Mouse (Mus musculus) left cerebral cortex, postnatal 25 days (tissue): ENCODE measurements around the gene Gm10057. TPM values are rescaled to one million over a fixed set of nuclear protein-coding genes. Genes with fewer than 3 reads are reported as not detected.
"Not testable (repeated sequence)": the region's sequence is repeated elsewhere in the genome, so short reads cannot be mapped to it uniquely, and the experiment has no call there.

ENCODE experiments used
- DNase-seq, 2 experiments: peaks; one replicate each; pipeline ENCODE4 v3.0.0; 2022; ENCODE audit warnings: low spot score in 2 of 2, mixed read lengths in 1 of 2
- intact Hi-C: fragments of 180-260 bp; cut with DNase I; formaldehyde crosslinking; loops from one replicate; pipeline ENCODE4 v1.15.1; 2025
- total RNA-seq, 2 experiments: library from RNA; stranded (reverse); gene quantifications; 2 replicates each; pipeline ENCODE4 v1.2.3; 2021

The Gm10057 gene
- total RNA-seq, result not detected

GRCm38 (mm10) chrX:154054939-154055338, at the start of gene Gm10057:
Gm10057 (minus strand) TSS chrX:154055039.
- DNase-seq, intact Hi-C loops: not testable (repeated sequence)

DNA sequence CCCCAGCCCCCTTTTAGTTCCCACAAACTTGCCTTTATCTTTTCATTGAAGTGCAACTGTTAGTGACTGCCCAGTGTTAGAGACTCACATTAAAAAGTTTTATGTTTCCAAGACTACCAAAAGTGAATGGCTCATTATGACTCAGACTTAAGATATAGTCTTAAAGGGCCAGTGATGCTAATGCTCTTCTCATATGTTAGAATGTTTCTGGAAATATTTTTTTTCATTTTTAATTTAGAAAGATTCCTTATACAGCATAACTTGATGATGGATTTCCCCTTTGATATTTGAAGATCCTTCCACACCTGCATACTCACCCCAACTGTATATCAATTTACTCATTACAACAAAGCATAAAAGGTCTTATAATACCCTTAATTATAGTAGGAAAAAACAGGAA, 21.1 kb downstream of the Gm10057 start, which contains the start of gene 4921511M17Rik:
4921511M17Rik (minus strand) TSS at position 101 of the 400 bp plus-strand sequence.
- DNase-seq, intact Hi-C loops: not testable (repeated sequence)

- intact Hi-C loops, DNase-seq: not testable (repeated sequence)
Measured at GRCm38 (mm10) chrX:154012540-154012939, 42.3 kb downstream of the Gm10057 start, which contains the start of gene Samt1. Samt1 (minus strand) TSS chrX:154012640.

Other genes with a start within 250 kb of the Gm10057 start
- 1 to 10 TPM; 7.0 to 8.4 TPM for gene Spin2c, start 222.8 kb downstream of the Gm10057 start, total RNA-seq
- not detected for gene Samt1, start 42.4 kb downstream of the Gm10057 start, total RNA-seq
- not detected for gene 4921511M17Rik, start 21.2 kb downstream of the Gm10057 start, total RNA-seq
- not detected for gene Gm15140, start 65.6 kb upstream of the Gm10057 start, total RNA-seq